Mouse (Mus musculus) CH12.LX (cell line): Measurements from ENCODE around the gene Cacna1c. TPM values are rescaled to one million over a fixed set of nuclear protein-coding genes. Genes with fewer than 3 reads are reported as not detected.

Experiments
- DNase-seq: peaks from one replicate; pipeline ENCODE4 v3.0.0-alpha.2; 2013; ENCODE audit errors: extremely low read depth
- H3K27ac ChIP-seq: 2 replicates; pipeline ENCODE4 v1.5.1; 2012; ENCODE audit warnings: low read depth, mild to moderate bottlenecking, control low read depth, moderate library complexity; ENCODE audit not compliant: insufficient read depth
- H3K27me3 ChIP-seq: replicated peaks from 2 replicates; pipeline ENCODE3; 2012; ENCODE audit warnings: inconsistent platforms
- H3K36me3 ChIP-seq, 2 experiments: replicated peaks in 1 of 2; 2 replicates each; pipeline versions ENCODE3 to v1.6.1; 2012; ENCODE audit warnings: inconsistent platforms in 1 of 2, low read length in 1 of 2, mild to moderate bottlenecking in 1 of 2, mixed read lengths in 1 of 2, moderate library complexity in 1 of 2; ENCODE audit not compliant: control insufficient read depth in 1 of 2, insufficient read depth in 1 of 2
- H3K4me1 ChIP-seq, 2 experiments: 2 replicates each; pipeline ENCODE4 v1.6.1; 2012; ENCODE audit warnings: inconsistent platforms in 1 of 2, moderate library complexity in 1 of 2; ENCODE audit not compliant: insufficient read depth in 2 of 2, control insufficient read depth in 1 of 2
- H3K4me2 ChIP-seq: 2 replicates; pipeline ENCODE4 v1.6.1; 2012; ENCODE audit warnings: low read depth, mild to moderate bottlenecking, control low read depth; ENCODE audit not compliant: poor library complexity, insufficient read depth, severe bottlenecking
- H3K4me3 ChIP-seq, 3 experiments: fragments of 150-350 bp in 1 of 3; sonication (generic) in 1 of 3; replicated peaks in 1 of 3; 2 replicates each; pipeline versions ENCODE3 to v1.5.1; 2011 to 2012; ENCODE audit warnings: low read depth in 2 of 3, low read length in 2 of 3, mild to moderate bottlenecking in 2 of 3, moderate library complexity in 2 of 3, control low read depth in 1 of 3, improper control_type of control experiment in 1 of 3, inconsistent platforms in 1 of 3, mixed read lengths in 1 of 3; ENCODE audit not compliant: poor library complexity in 1 of 3
- H3K79me2 ChIP-seq: replicated peaks from 2 replicates; pipeline ENCODE4 v1.6.1; 2012; ENCODE audit warnings: mild to moderate bottlenecking, moderate library complexity; ENCODE audit not compliant: control insufficient read depth, poor library complexity, insufficient read depth, severe bottlenecking; ENCODE audit errors: extremely low read depth
- H3K9ac ChIP-seq: 2 replicates; pipeline ENCODE4 v1.6.1; 2012; ENCODE audit warnings: low read depth, mild to moderate bottlenecking, control low read depth, moderate library complexity; ENCODE audit not compliant: insufficient read depth
- H3K9me3 ChIP-seq: replicated peaks from 2 replicates; pipeline ENCODE3; 2012; ENCODE audit warnings: low read length, inconsistent platforms, mixed read lengths
- BHLHE40 ChIP-seq: IDR thresholded peaks from 2 replicates; pipeline ENCODE4 v1.6.1; 2011; ENCODE audit warnings: mild to moderate bottlenecking, low read depth, low read length, improper control_type of control experiment
- CHD1 ChIP-seq: IDR thresholded peaks from 2 replicates; pipeline ENCODE4 v1.6.1; 2012; ENCODE audit warnings: low read depth, low read length, improper control_type of control experiment, inconsistent platforms
- CHD2 ChIP-seq: IDR thresholded peaks from 2 replicates; pipeline ENCODE4 v1.6.1; 2011; ENCODE audit warnings: low read length, improper control_type of control experiment
- ELF1 ChIP-seq: IDR thresholded peaks from 2 replicates; pipeline ENCODE4 v1.6.1; 2014; ENCODE audit warnings: low read depth, mild to moderate bottlenecking, inconsistent platforms, low read length, improper control_type of control experiment
- HCFC1 ChIP-seq: IDR thresholded peaks from 2 replicates; pipeline ENCODE4 v1.6.1; 2012; ENCODE audit warnings: low read depth, mild to moderate bottlenecking, inconsistent platforms, low read length, improper control_type of control experiment
- KAT2A ChIP-seq: IDR thresholded peaks from 2 replicates; pipeline ENCODE4 v1.6.1; 2012; ENCODE audit warnings: low read length, improper control_type of control experiment, inconsistent platforms; ENCODE audit not compliant: insufficient replicate concordance
- MAFK ChIP-seq: IDR thresholded peaks from 2 replicates; pipeline ENCODE4 v1.6.1; 2011; ENCODE audit warnings: low read length, improper control_type of control experiment; ENCODE audit not compliant: insufficient replicate concordance
- MAX ChIP-seq: IDR thresholded peaks from 2 replicates; pipeline ENCODE4 v1.6.1; 2011; ENCODE audit warnings: low read length, improper control_type of control experiment
- MXI1 ChIP-seq: IDR thresholded peaks from 2 replicates; pipeline ENCODE4 v1.6.1; 2011; ENCODE audit warnings: mild to moderate bottlenecking, low read depth, low read length, improper control_type of control experiment
- MYC ChIP-seq: IDR thresholded peaks from 2 replicates; pipeline ENCODE4 v1.6.1; 2011; ENCODE audit warnings: low read depth, mild to moderate bottlenecking, improper control_type of control experiment, low read length
- NELFE ChIP-seq: IDR thresholded peaks from 2 replicates; pipeline ENCODE4 v1.6.1; 2011; ENCODE audit warnings: low read depth, low read length, improper control_type of control experiment
- NRF1 ChIP-seq: IDR thresholded peaks from 2 replicates; pipeline ENCODE4 v1.6.1; 2014; ENCODE audit warnings: low read depth, mild to moderate bottlenecking, inconsistent platforms, low read length, improper control_type of control experiment, moderate library complexity
- POLR2A ChIP-seq: IDR thresholded peaks from 2 replicates; pipeline ENCODE4 v1.6.1; 2011; ENCODE audit warnings: low read depth, mild to moderate bottlenecking, improper control_type of control experiment, low read length
- RAD21 ChIP-seq: IDR thresholded peaks from 2 replicates; pipeline ENCODE4 v1.6.1; 2011; ENCODE audit warnings: low read depth, mild to moderate bottlenecking, low read length, improper control_type of control experiment, moderate library complexity
- RCOR1 ChIP-seq: conservative IDR thresholded peaks from 2 replicates; pipeline ENCODE4 v1.6.1; 2012; ENCODE audit warnings: low read depth, mild to moderate bottlenecking, inconsistent platforms, low read length, improper control_type of control experiment
- SIN3A ChIP-seq: IDR thresholded peaks from 2 replicates; pipeline ENCODE4 v1.6.1; 2012; ENCODE audit warnings: low read length, improper control_type of control experiment, inconsistent platforms
- SMC3 ChIP-seq: IDR thresholded peaks from 2 replicates; pipeline ENCODE4 v1.6.1; 2011; ENCODE audit warnings: low read depth, low read length, improper control_type of control experiment
- TBP ChIP-seq: conservative IDR thresholded peaks from 2 replicates; pipeline ENCODE4 v1.6.1; 2011; ENCODE audit warnings: low read depth, low read length, improper control_type of control experiment
- TCF12 ChIP-seq: IDR thresholded peaks from 2 replicates; pipeline ENCODE4 v1.6.1; 2014; ENCODE audit warnings: low read depth, mild to moderate bottlenecking, inconsistent platforms, low read length, improper control_type of control experiment
- USF1 ChIP-seq: IDR thresholded peaks from 2 replicates; pipeline ENCODE4 v1.6.1; 2014; ENCODE audit warnings: low read depth, mild to moderate bottlenecking, inconsistent platforms, low read length, improper control_type of control experiment
- USF2 ChIP-seq: conservative IDR thresholded peaks from 2 replicates; pipeline ENCODE4 v1.6.1; 2011; ENCODE audit warnings: low read depth, low read length, improper control_type of control experiment
- ZC3H11A ChIP-seq: IDR thresholded peaks from 2 replicates; pipeline ENCODE4 v1.6.1; 2012; ENCODE audit warnings: low read depth, mild to moderate bottlenecking, inconsistent platforms, low read length, improper control_type of control experiment
- ZKSCAN1 ChIP-seq: IDR thresholded peaks from 2 replicates; pipeline ENCODE4 v1.6.1; 2012; ENCODE audit warnings: low read depth, inconsistent platforms, low read length, improper control_type of control experiment, borderline replicate concordance
- ZNF384 ChIP-seq: IDR thresholded peaks from 2 replicates; pipeline ENCODE4 v1.6.1; 2012; ENCODE audit warnings: low read depth, low read length, improper control_type of control experiment, inconsistent platforms
- dilution Hi-C: fragments of 300-500 bp; cut with MboI; formaldehyde crosslinking; loops from 2 replicates; pipeline ENCODE4 v1.14.3; 2020; ENCODE audit warnings: low sequenced_read_pairs; ENCODE audit not compliant: extremely low pct_unique_long_range_greater_than_20kb, extremely low pct_ligation_motif_present
- in situ Hi-C: fragments of 300-500 bp; cut with MboI; formaldehyde crosslinking; loops from 3 replicates; pipeline ENCODE4 v1.14.3; 2019; ENCODE audit warnings: low sequenced_read_pairs, low pct_ligation_motif_present, low pct_unique_long_range_greater_than_20kb, mixed read lengths
- polyA plus RNA-seq: library from polyadenylated mRNA; unstranded; fragments of >175 nt; gene quantifications from 2 replicates; pipeline ENCODE4 v1.2.1, GENCODE M21; 2012; ENCODE audit warnings: low read depth; ENCODE audit not compliant: insufficient read length
- total RNA-seq, 2 experiments: library from RNA; depleted of rRNA; stranded (reverse); fragments of 300-350 nt in 1 of 2; fragments of >200 nt in 1 of 2; gene quantifications; 2 replicates each; pipeline ENCODE4 v1.2.3; 2012 to 2014

Cacna1c gene
- total and polyA plus RNA-seq, 3 experiments: 0.04 TPM; not detected in 2

- Histone ChIP-seq H3K27ac (no peak overlapping the region), H3K36me3 (no peaks in the 10 kb centered on the region), H3K79me2 (no peaks in the 10 kb centered on the region), H3K4me3 (no peak overlapping the region), H3K4me2 (no peak overlapping the region), H3K9ac (no peak overlapping the region)
- TF ChIP-seq RAD21 (no peak), MAFK (no peak), KAT2A (no peak), CHD2 (no peak), RCOR1 (no peak), MXI1 (no peak), ELF1 (no peak), TBP (no peak), SIN3A (no peak), ZNF384 (no peak)
- TF ChIP-seq, all 38 proteins: peak for 0
- dilution Hi-C loops (no loop called here), in situ Hi-C loops (no loop called here)
- H3K4me1 ChIP-seq: no peaks in the 10 kb centered on the region
- no peak for DNase-seq
- peaks cover 94% of the 10 kb centered on the region for H3K27me3 ChIP-seq
- no peaks in the 10 kb centered on the region for H3K9me3 ChIP-seq
Observed at GRCm38 (mm10) chr6:119070351-119070750, 125.9 kb downstream of the Cacna1c start.

GRCm38 (mm10) chr6:119069145-119069544 lies 127.1 kb downstream of the Cacna1c start:
- Histone ChIP-seq H3K79me2 (no peaks in the 10 kb centered on the region), H3K27me3 (peaks cover 95% of the 10 kb centered on the region), H3K4me3 (no peak overlapping the region), H3K9ac (no peak overlapping the region), H3K27ac (no peak overlapping the region), H3K36me3 (no peaks in the 10 kb centered on the region), H3K9me3 (no peaks in the 10 kb centered on the region), H3K4me1 (no peaks in the 10 kb centered on the region), H3K4me2 (no peak overlapping the region)
- no peak for DNase-seq
- in situ Hi-C loops (no loop called here), dilution Hi-C loops (no loop called here)
- no peak for TF ChIP-seq NRF1
- TF ChIP-seq ZKSCAN1: no peak
- TF ChIP-seq MYC: no peak
- no peak for TF ChIP-seq SMC3

DNA sequence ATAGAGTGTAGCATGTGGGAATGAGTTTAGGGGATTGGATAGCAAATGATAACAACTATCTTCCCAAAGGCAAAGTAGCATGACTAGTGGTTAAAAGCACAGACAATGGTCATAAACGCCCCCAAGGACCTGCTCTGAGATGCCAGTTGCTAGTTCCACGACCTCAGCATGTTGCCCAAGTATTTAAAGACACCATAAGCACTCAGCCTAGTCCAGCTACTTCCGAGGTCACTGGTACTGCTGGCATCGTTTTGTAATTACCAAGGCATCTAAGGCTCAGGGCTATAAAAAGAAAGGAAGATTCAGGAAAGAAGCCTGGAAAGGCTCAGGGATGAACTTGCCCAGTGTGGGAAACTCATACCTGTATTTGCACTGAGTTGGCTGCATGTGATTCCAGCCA lies 127.6 kb downstream of the Cacna1c start:
- Histone ChIP-seq H3K4me1 (no peaks in the 10 kb centered on the region), H3K4me2 (no peak overlapping the region), H3K9me3 (no peaks in the 10 kb centered on the region), H3K27ac (no peak overlapping the region), H3K79me2 (no peaks in the 10 kb centered on the region), H3K9ac (no peak overlapping the region), H3K36me3 (no peaks in the 10 kb centered on the region), H3K4me3 (no peak overlapping the region), H3K27me3 (peaks cover 93% of the 10 kb centered on the region)
- in situ Hi-C loops: no loop called here
- dilution Hi-C loops: no loop called here
- no peak for TF ChIP-seq POLR2A
- TF ChIP-seq RAD21: no peak
- no peak for TF ChIP-seq MYC
- no peak for TF ChIP-seq ZC3H11A
- no peak for TF ChIP-seq KAT2A
- TF ChIP-seq TCF12: no peak
- TF ChIP-seq HCFC1: no peak
- TF ChIP-seq USF1: no peak
- TF ChIP-seq USF2: no peak
- no peak for TF ChIP-seq NELFE
- TF ChIP-seq MXI1: no peak
- no peak for TF ChIP-seq BHLHE40
- TF ChIP-seq CHD1: no peak
- no peak for TF ChIP-seq ZNF384
- no peak for TF ChIP-seq MAX
- TF ChIP-seq RCOR1: no peak
- no peak for DNase-seq
